Mouse (Mus musculus) central nervous system, embryonic 14 days (tissue): ENCODE data around the gene S1pr1. TPM values are rescaled to one million over a fixed set of nuclear protein-coding genes. Genes with fewer than 3 reads are reported as not detected.

Source experiments
- polyA plus RNA-seq: library from polyadenylated mRNA; depleted of rRNA; stranded (reverse); fragments of >200 nt; gene quantifications from 2 replicates; pipeline ENCODE4 v1.2.3, GENCODE M21; 2012; rRNA removed

The S1pr1 gene
- polyA plus RNA-seq, result 22.2 and 26.3 TPM in 2 replicates

GRCm38 (mm10) chr3:115714671-115715651 lies at the start of gene S1pr1:
TSS of gene S1pr1 (minus strand) at chr3:115715072.

Other genes with a start within 250 kb of the S1pr1 start
- gene Dph5, start 172.8 kb upstream of the S1pr1 start, polyA plus RNA-seq, result 13.9 and 14.2 TPM in 2 replicates